Mouse (Mus musculus) ES-Bruce4 (cell line): Measurements from ENCODE around the gene Gm572.

Source experiments
- CTCF ChIP-seq: IDR thresholded peaks from one replicate; pipeline ENCODE4 v1.8.1; 2011; ENCODE audit warnings: low read depth, low read length
- POLR2A ChIP-seq: IDR thresholded peaks from one replicate; pipeline ENCODE4 v1.8.1; 2011; ENCODE audit warnings: low read length; ENCODE audit not compliant: insufficient read depth

- no peak for TF ChIP-seq CTCF
- no peak for TF ChIP-seq POLR2A
These were observed 33.3 kb upstream of the Gm572 start for GRCm38 (mm10) chr4:148609805-148610204.
